Mouse (Mus musculus) small intestine, adult 2 months (tissue): Measurements from ENCODE around the gene Oat.

ENCODE experiments used
- CTCF ChIP-seq: fragments of 200-500 bp; IDR thresholded peaks from 2 replicates; pipeline ENCODE4 v1.5.1; 2012; ENCODE audit warnings: low read depth, mild to moderate bottlenecking, control low read depth, inconsistent platforms, low read length, moderate library complexity, mixed read lengths; ENCODE audit not compliant: insufficient replicate concordance, insufficient read length; ENCODE audit errors: extremely low read depth
- POLR2A ChIP-seq: fragments of 200-500 bp; IDR thresholded peaks from 2 replicates; pipeline ENCODE4 v1.6.1; 2012; ENCODE audit warnings: low read depth, mild to moderate bottlenecking, control low read depth, inconsistent platforms, low read length, moderate library complexity

GRCm38 (mm10) chr7:132589610-132590009 is 13.4 kb upstream of the Oat start:
- TF ChIP-seq CTCF (no peak), POLR2A (no peak)
